Mouse (Mus musculus) G1E (cell line): ENCODE results near the gene Grip1.

Experiments
- CTCF ChIP-seq: IDR thresholded peaks from 2 replicates; pipeline ENCODE4 v1.5.1; 2012; ENCODE audit warnings: low read depth, low read length, inconsistent platforms, mixed read lengths
- GATA1 ChIP-seq: IDR thresholded peaks from 2 replicates; pipeline ENCODE4 v1.6.1; 2012; ENCODE audit warnings: borderline replicate concordance, low read length, inconsistent platforms, mixed read lengths
- GATA2 ChIP-seq: IDR thresholded peaks from 2 replicates; pipeline ENCODE4 v1.6.1; 2012; ENCODE audit warnings: low read depth, low read length, inconsistent platforms, borderline replicate concordance
- POLR2AphosphoS5 ChIP-seq: IDR thresholded peaks from 2 replicates; pipeline ENCODE4 v1.6.1; 2012; ENCODE audit warnings: low read depth, low read length, inconsistent platforms; ENCODE audit not compliant: insufficient replicate concordance
- TAL1 ChIP-seq: conservative IDR thresholded peaks from 2 replicates; pipeline ENCODE4 v1.6.1; 2012; ENCODE audit warnings: low read depth, low read length, inconsistent platforms, mixed read lengths

- TF ChIP-seq CTCF (no peak), TAL1 (no peak), POLR2AphosphoS5 (no peak), GATA1 (no peak), GATA2 (no peak)
These were observed 175.0 kb downstream of the Grip1 start for GRCm38 (mm10) chr10:119628656-119629055.
